Mouse (Mus musculus) CD4-positive naive resting alpha-beta T cell, adult 57 days (primary cell): Measurements from ENCODE around the gene Vmn1r215. TPM values are rescaled to one million over a fixed set of nuclear protein-coding genes. Genes with fewer than 3 reads are reported as not detected.

ENCODE experiments used
- total RNA-seq: library from RNA; stranded (reverse); gene quantifications from one replicate; pipeline ENCODE4 v1.2.4, GENCODE M21; 2023

Vmn1r215 gene
- total RNA-seq: not detected

DNA sequence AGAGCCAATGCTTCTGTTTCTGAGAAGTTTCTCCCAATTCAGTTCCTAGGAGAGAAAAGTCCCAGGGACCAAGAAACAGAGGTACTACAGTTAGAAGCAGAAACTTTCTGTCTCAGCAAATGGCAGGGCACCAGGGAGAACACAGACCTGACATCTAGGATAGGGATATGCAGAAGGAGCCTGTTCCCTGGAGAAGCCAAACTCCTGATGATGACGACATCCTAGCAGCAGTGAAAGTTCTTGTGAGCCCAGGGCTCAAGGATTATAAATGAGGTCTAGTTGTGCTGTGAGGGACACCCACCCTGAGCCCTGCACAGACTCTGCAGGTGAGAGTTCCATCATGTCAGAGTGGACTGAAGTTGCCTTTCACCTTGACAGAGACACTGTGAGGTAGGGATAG is at the start of gene Vmn1r215:
Vmn1r215 (plus strand) TSS at position 301 of the 400 bp plus-strand sequence.

GRCm38 (mm10) chr13:23030118-23030517 is 37.7 kb upstream of the Vmn1r215 start, which contains the start of gene Vmn1r214:
Gene Vmn1r214, plus strand, starts transcription at chr13:23030418.

GRCm38 (mm10) chr13:23118126-23118525 is 50.3 kb downstream of the Vmn1r215 start, which contains the start of gene Vmn1r217:
Gene Vmn1r217, minus strand, starts transcription at chr13:23118226.

Other genes with a start within 250 kb of the Vmn1r215 start
- not detected for gene Vmn1r210, start 236.7 kb upstream of the Vmn1r215 start, total RNA-seq
- gene Vmn1r211, start 210.5 kb upstream of the Vmn1r215 start, total RNA-seq: not detected
- not detected for gene Vmn1r212, start 183.8 kb upstream of the Vmn1r215 start, total RNA-seq
- not detected for gene Vmn1r213, start 60.4 kb upstream of the Vmn1r215 start, total RNA-seq
- gene Vmn1r214, start 37.6 kb upstream of the Vmn1r215 start, total RNA-seq: not detected
- not detected for gene Vmn1r217, start 50.2 kb downstream of the Vmn1r215 start, total RNA-seq
- gene Vmn1r218, start 65.1 kb downstream of the Vmn1r215 start, total RNA-seq: not detected
- gene Vmn1r219, start 91.3 kb downstream of the Vmn1r215 start, total RNA-seq: not detected
- gene Vmn1r220, start 120.0 kb downstream of the Vmn1r215 start, total RNA-seq: not detected
- not detected for gene Vmn1r221, start 146.1 kb downstream of the Vmn1r215 start, total RNA-seq
- gene Vmn1r222, start 167.9 kb downstream of the Vmn1r215 start, total RNA-seq: not detected
- gene Vmn1r223, start 179.1 kb downstream of the Vmn1r215 start, total RNA-seq: not detected